Mouse (Mus musculus): ENCODE measurements at regions not wholly inside any gene's neighbourhood (a gene's known extent, or its start where the extent isn't known, plus 50 kb on each side); places are given as distances from the start of the nearest gene placed in this dataset.

- DNase-seq (ENCODE audit: low read depth): no peak
Measured at GRCm38 (mm10) chrX:12888708-12889481, 127.0 kb upstream of the Med14 start.

DNA sequence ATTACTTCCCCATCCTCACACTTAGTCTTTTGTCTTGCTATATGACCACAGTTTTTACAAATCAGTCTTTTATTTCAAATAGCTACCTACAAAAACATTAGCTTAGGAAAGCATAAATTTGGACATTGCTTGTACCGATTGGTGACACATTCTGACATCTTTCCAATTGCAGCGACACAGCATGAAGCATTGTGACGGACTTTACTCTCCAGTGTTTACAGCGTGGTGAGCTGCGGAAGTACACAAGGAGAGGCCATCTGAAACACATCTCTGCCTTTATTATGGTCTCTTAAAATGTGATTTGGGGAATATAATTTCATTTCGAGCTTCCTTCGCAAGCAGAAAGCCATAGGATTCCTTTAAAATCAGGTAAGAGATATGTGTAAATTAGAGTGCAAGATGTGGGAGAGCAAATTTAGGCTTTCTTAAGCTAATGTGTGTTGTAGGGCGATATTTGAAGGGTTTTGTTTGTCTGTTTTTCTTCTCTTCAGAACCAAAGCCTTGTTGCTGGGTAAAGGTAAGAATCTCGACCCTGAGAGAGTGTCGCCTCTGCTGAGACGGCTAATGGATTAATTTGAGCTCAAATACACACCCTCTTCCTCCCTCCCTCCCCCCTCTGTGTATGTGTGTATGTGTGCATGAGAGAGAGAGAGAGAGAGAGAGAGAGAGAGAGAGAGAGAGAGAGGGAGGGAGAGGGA is 126.3 kb upstream of the Med14 start:
- no peak for DNase-seq (ENCODE audit: low read depth)

DNA sequence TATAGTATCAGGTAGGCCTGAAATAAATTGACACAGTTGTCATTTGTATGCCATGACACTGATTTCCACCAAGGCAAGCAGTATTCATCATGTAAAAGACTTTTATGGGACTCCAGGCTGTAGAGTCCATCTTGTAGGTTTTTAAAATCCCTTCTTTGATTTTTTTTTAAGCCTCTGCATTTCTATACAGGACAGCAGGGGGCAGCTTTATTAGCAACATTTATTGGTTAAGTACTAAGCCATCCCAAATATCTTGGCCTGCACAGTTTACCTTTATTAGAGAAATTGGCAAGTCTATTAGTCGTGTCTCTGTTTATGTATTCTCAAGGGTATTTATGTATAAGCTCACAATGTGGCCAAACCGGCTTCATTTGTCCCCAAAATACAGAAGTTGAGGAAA is 125.6 kb upstream of the Med14 start:
- DNase-seq (ENCODE audit: low read depth): peak; percentile 37

DNA sequence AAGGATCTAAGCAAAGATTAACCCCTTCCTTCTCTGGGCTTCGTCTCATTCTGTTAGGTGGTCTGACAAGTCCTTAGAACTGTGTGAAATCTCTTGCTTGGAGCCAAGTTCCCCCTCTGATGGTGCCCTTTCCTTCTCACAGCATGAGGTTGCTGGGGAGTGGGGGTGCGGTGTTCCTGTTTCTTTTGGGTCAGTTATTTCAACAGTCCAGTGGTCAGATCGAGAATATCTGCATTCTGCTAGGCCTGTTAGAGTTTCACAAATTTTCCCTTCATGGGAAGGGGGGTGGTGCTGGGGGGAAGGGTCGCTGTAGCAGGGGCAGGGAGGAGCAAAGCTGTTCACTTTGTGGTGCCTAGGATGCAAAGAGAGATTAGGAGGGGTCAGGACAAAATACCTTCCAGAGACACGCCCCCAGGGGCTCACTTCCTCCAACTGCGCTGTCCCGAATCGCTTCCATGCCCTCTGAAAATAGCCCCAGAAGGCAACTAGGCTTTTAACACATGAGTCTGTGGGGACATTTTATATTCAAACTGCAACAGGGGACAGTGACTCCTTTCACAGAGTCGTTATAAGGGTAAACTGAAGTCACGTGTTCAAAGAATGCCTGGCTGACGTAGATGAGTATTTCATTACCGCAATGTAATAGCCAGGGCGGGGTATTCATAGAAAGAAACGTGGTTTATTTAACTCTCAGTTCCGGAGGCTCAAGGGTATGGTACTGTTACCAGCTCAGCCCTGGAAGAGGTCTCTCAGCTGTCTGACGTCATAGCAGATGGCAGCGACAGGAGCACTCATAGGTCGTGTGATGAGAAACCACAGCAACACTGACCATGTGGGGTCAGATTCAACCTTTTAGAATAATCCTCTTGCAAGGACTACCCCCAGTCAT is 124.5 kb upstream of the Med14 start:
- no peak for DNase-seq (ENCODE audit: low read depth)

DNA sequence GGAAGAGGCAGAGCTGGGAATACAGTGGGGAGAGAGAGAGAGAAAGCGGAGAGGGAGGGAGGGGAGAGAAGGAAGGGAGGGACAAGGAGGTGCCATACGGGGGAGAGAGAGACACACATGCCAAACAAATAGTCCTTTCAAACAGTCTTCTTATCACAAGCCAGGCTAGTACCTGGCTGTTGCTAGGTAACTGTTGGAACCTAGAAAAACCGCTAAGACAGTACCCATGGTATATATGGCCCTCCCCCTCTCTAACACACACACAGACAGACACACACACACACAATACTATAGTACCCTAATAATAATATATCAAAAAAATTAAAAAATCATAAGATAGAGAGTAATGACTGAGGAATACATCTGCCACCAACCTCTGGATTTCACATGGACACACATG is 117.4 kb upstream of the Med14 start:
- no peak for DNase-seq (ENCODE audit: low read depth)

GRCm38 (mm10) chrX:12877506-12877905 is 115.6 kb upstream of the Med14 start:
- no peak for DNase-seq (ENCODE audit: low read depth)

DNA sequence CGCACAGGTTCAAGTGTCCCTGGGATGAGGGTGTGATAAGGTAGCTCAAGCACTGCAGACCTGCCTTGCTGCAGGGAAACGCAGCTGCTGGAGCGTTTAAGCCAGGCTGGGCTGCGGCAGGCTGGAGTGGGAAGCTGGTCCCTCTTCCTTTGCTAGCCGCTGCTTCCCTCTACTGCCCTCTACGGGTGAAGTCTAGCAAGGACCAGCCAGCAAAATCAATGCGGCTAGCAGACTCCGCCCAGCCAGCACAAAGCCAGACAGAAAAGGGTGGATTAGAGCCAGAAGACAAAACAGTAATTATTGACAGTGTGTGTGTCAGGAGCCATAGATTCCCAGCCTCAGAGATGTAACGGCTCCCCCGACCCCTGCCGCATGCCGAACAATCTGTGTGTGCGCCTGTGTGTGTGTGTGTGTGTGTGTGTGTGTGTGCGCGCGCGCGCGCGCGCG is 111.8 kb upstream of the Med14 start:
- DNase-seq (ENCODE audit: low read depth): peak; percentile 59

- no peak for DNase-seq (ENCODE audit: low read depth)
Measured at GRCm38 (mm10) chrX:12873230-12873629, 111.4 kb upstream of the Med14 start.

DNA sequence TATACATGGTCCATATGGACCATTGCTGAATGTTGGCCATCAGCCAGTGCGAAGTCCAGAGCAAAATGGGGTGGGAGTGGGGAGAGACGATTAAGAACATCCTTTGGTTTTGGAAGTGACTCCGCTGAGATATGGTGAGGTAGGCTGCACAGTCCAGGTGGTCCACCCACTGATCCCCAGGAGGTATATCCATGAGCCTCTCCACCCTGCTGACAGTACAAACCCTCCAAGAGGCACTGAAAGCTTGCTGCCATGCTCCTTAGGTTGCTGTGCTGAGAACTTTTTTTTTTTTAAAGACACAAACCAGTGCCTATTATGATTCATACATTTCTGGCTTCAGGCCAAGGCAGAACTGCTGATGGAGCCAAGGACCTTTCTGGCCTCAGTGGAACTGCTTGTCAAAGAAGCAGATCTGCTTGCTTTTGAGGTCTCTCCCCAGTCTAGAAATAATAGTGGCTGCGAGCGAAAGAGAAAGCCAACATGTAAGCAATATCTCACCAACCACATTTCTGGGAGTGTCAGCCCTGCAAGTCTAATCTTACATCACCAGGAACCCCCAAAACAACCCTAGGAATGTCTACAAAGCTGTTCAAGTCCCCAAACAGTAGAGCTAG is 105.1 kb upstream of the Med14 start:
- peak; percentile 59 for DNase-seq (ENCODE audit: low read depth)

DNA sequence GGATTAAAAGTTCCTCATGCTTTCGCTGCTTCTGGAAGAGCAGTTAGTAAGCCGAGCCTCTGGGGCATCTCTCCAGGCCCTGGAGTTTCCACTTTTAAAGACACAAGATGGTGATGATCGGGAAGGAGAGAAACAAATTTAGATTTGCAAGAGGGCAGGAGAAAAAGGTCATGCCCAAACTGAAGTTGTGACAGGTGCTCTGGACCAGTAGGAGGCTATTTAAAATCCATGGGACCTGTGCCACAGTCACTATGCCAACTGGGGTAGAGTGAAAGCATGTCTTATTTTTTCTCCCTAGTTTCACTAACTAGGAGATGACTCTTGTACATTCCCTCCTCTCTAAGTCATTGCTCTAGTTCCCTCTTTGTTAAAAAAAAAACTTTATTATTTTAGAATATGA is 104.3 kb upstream of the Med14 start:
- DNase-seq (ENCODE audit: low read depth): no peak

DNA sequence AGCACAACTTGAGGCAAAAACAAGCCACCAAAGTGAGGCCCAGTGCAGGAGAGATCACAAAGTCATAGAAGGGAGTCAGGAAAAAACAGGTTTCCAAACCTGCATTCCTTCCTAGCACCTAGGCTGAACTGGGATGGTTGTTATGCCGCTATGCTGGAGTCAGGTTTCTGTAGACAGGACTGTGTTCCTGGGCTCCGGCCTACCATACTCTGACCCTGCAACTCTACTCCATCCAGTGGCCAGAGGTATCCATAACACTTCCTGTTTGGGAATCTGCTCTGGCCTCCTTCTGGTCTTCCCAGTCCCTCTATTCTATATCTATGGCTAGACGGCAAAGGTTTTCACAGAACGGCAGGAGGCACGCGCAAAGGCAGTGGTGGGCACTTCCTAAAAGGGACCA is 98.3 kb upstream of the Med14 start:
- peak; percentile 27 for DNase-seq (ENCODE audit: low read depth)

DNA sequence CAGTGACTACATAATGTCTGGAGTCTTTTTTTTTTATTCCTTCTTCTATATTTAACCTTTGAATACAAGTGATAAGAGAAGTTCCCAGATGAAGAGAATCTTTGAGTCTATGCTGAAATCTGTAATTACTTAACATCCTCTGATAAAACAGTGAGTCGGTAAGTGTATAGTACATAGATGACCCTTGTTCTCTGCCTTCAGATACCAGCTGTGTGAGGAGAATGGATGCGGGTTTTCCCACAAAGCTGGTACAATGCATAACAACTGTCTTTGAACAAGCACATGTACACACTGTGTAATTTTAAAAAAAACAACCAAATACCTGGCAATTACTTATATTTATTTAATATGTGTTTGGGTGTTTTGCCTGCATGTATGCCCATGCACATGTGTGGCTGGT is 96.9 kb upstream of the Med14 start:
- no peak for DNase-seq (ENCODE audit: low read depth)

GRCm38 (mm10) chrX:12857881-12858755 is 96.2 kb upstream of the Med14 start:
- DNase-seq (ENCODE audit: low read depth): no peak

- peak; percentile 67 for DNase-seq (ENCODE audit: low read depth)
Measured at GRCm38 (mm10) chrX:12855425-12855824, 93.6 kb upstream of the Med14 start.

DNA sequence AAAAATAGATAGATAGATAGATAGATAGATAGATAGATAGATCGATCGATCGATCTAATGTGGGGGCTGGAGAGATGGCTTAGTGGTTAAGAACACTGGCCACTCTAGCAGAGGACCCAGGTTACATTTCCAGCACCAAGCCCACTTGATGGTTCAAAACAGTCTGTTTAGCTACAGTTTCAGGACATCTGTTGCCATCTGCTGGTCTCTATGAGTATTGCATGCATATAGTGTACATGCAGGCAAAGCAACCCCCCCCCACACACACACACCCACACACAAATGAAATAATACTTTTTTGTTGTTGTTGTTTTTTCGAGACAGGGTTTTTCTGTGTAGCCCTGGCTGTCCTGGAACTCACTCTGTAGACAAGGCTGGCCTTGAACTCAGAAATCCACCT is 89.8 kb upstream of the Med14 start:
- DNase-seq (ENCODE audit: low read depth): peak; percentile 57

DNA sequence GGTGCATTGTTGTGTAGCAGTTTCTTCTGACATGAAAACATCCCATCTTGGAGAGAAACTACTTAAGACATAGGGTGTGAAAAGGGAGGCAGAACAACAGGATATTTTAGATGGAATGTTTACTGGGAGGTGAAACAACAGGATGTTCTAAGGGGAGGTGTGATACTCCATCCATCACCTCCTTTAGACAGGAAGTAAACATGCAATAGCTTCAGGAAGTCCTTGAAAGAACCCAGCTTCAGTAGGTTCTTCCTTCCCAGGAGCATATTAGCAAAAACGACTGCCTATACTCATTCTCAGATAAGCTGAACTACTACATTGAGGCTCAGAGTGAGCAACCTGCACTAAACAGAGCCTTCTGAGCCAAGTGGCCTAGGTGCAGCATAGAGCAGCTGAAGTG is 82.6 kb upstream of the Med14 start:
- DNase-seq (ENCODE audit: low read depth): no peak

- DNase-seq (ENCODE audit: low read depth): no peak
Measured at GRCm38 (mm10) chrX:12841021-12841325, 79.1 kb upstream of the Med14 start.

- DNase-seq (ENCODE audit: low read depth): peak; percentile 88
Measured at GRCm38 (mm10) chrX:12840160-12841020, 78.5 kb upstream of the Med14 start.

DNA sequence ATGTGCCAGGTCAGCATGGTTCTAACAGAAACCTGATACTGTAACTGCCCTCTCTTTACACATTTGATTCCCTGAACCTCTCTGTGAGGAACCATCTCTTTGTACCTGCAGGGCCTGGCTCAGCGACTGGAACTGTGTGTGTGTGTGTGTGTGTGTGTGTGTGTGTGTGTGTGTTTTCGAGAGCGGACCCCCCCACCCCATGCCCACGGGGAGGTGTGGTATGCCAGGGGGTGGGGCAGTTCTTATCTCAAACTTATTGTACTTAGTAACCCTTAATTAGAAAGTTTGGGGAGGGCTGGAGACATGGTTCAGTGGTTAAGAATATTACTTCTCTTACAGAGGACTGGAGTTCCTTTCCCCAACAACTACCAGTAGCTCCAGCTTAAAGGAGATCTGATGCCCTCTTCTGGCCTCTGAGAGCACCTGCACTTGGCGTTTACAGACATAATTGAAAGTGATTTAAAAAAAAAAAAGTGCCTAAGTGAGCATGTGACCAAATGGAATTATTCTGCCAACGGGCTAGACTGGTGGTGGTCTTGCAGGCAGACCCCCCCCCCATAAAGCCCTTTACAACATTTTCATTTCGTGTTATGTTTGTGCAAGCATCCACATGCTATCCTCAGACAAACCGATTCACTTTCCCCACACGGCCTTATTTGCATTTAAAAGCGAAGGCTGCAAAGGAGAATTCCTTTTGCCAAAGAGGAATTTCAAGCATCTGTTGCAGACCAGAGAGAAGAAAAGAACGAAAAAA is 77.7 kb upstream of the Med14 start:
- peak; percentile 80 for DNase-seq (ENCODE audit: low read depth)

GRCm38 (mm10) chrX:12837821-12838220 is 75.9 kb upstream of the Med14 start:
- DNase-seq (ENCODE audit: low read depth): peak; percentile 38

Measured in NIH3T3 (cell line).